Mouse (Mus musculus): ENCODE results near the gene Fgfr2.

The Fgfr2 gene

GRCm38 (mm10) chr7:131027557-131027956, 2095.6 kb downstream of the Fgfr2 start:
- no peak for DNase-seq (ENCODE audit: low spot score)

- no peak for DNase-seq (ENCODE audit: low spot score)
These were observed 2098.3 kb downstream of the Fgfr2 start for GRCm38 (mm10) chr7:131024807-131025206.

- no peak for DNase-seq (ENCODE audit: low spot score)
These were observed 2104.0 kb downstream of the Fgfr2 start for GRCm38 (mm10) chr7:131019181-131019580.

GRCm38 (mm10) chr7:131011901-131012300, 2111.2 kb downstream of the Fgfr2 start:
- DNase-seq (ENCODE audit: low spot score) = peak; percentile 49

- DNase-seq (ENCODE audit: low spot score) = no peak
These were observed 2114.0 kb downstream of the Fgfr2 start for GRCm38 (mm10) chr7:131009178-131009577.

GRCm38 (mm10) chr7:131007221-131007620, 2115.9 kb downstream of the Fgfr2 start:
- no peak for DNase-seq (ENCODE audit: low spot score)

GRCm38 (mm10) chr7:131004071-131004470, 2119.1 kb downstream of the Fgfr2 start:
- DNase-seq (ENCODE audit: low spot score) = no peak

- DNase-seq (ENCODE audit: low spot score) = no peak
These were observed 2121.0 kb downstream of the Fgfr2 start for GRCm38 (mm10) chr7:131001976-131002726.

GRCm38 (mm10) chr7:130993907-130994306, 2129.2 kb downstream of the Fgfr2 start:
- no peak for DNase-seq (ENCODE audit: low spot score)

GRCm38 (mm10) chr7:130991174-130991789, 2131.9 kb downstream of the Fgfr2 start:
- DNase-seq (ENCODE audit: low spot score) = no peak

- no peak for DNase-seq (ENCODE audit: low spot score)
These were observed 2133.8 kb downstream of the Fgfr2 start for GRCm38 (mm10) chr7:130989371-130989770.

GRCm38 (mm10) chr7:130988146-130988545, 2135.0 kb downstream of the Fgfr2 start:
- no peak for DNase-seq (ENCODE audit: low spot score)

- DNase-seq (ENCODE audit: low spot score) = no peak
These were observed 2137.4 kb downstream of the Fgfr2 start for GRCm38 (mm10) chr7:130985716-130986115.

GRCm38 (mm10) chr7:130985193-130985592, 2138.0 kb downstream of the Fgfr2 start:
- no peak for DNase-seq (ENCODE audit: low spot score)

- DNase-seq (ENCODE audit: low spot score) = no peak
These were observed 2138.9 kb downstream of the Fgfr2 start for GRCm38 (mm10) chr7:130984294-130984693.

- no peak for DNase-seq (ENCODE audit: low spot score)
These were observed 2140.3 kb downstream of the Fgfr2 start for GRCm38 (mm10) chr7:130982881-130983280.

- DNase-seq (ENCODE audit: low spot score) = peak; percentile 59
These were observed 2140.8 kb downstream of the Fgfr2 start for GRCm38 (mm10) chr7:130982371-130982770.

GRCm38 (mm10) chr7:130980130-130980529, 2143.0 kb downstream of the Fgfr2 start:
- DNase-seq (ENCODE audit: low spot score) = peak; percentile 59

- no peak for DNase-seq (ENCODE audit: low spot score)
These were observed 2144.6 kb downstream of the Fgfr2 start for GRCm38 (mm10) chr7:130978545-130978944.

- DNase-seq (ENCODE audit: low spot score) = peak; percentile 83
These were observed 2145.2 kb downstream of the Fgfr2 start for GRCm38 (mm10) chr7:130977794-130978521.

GRCm38 (mm10) chr7:130976305-130976935, 2146.7 kb downstream of the Fgfr2 start:
- DNase-seq (ENCODE audit: low spot score) = no peak

GRCm38 (mm10) chr7:130972767-130973166, 2150.4 kb downstream of the Fgfr2 start:
- no peak for DNase-seq (ENCODE audit: low spot score)

Data from urinary bladder, postnatal 14 days (tissue).